Mouse (Mus musculus) brain, embryonic 14.5 days (tissue): ENCODE results near the gene Rbm6. TPM values are rescaled to one million over a fixed set of nuclear protein-coding genes. Genes with fewer than 3 reads are reported as not detected.

Experiments
- DNase-seq: peaks from one replicate; pipeline ENCODE4 v3.0.0-alpha.2; 2011; ENCODE audit warnings: low read depth
- CTCF ChIP-seq: fragments of 200-500 bp; IDR thresholded peaks from 2 replicates; pipeline ENCODE4 v1.5.1; 2012; ENCODE audit warnings: inconsistent platforms, mild to moderate bottlenecking, moderate library complexity, borderline replicate concordance; ENCODE audit not compliant: insufficient read depth, insufficient read length; ENCODE audit errors: extremely low read depth
- POLR2A ChIP-seq: fragments of 200-500 bp; IDR thresholded peaks from 2 replicates; pipeline ENCODE4 v1.6.1; 2012; ENCODE audit warnings: mild to moderate bottlenecking, inconsistent platforms, borderline replicate concordance; ENCODE audit not compliant: poor library complexity, insufficient read depth, insufficient read length, severe bottlenecking; ENCODE audit errors: extremely low read depth
- polyA plus RNA-seq: library from polyadenylated mRNA; depleted of rRNA; stranded (reverse); fragments of >200 nt; gene quantifications from 2 replicates; pipeline ENCODE4 v1.2.3, GENCODE M21; 2012

The Rbm6 gene
- polyA plus RNA-seq, 1 experiment = 90.4 TPM

- peak; percentile 89 for DNase-seq
- TF ChIP-seq POLR2A (no peak), CTCF (peak; percentile 94)
These were observed 31.7 kb upstream of the Rbm6 start for GRCm38 (mm10) chr9:107904726-107905125.

- DNase-seq = no peak
- peak; percentile 1; the same call in 1 of the 2 replicates for TF ChIP-seq CTCF
- no peak for TF ChIP-seq POLR2A
These were observed 28.5 kb upstream of the Rbm6 start for GRCm38 (mm10) chr9:107901627-107901914.

- TF ChIP-seq CTCF (peak; percentile 79), POLR2A (no peak)
- peak; percentile 88 for DNase-seq
These were observed 28.0 kb upstream of the Rbm6 start for GRCm38 (mm10) chr9:107900840-107901626.

- DNase-seq = no peak
- no peak for TF ChIP-seq POLR2A
- TF ChIP-seq CTCF = no peak
These were observed 26.8 kb upstream of the Rbm6 start for GRCm38 (mm10) chr9:107899855-107900254.

GRCm38 (mm10) chr9:107898563-107898962 is 25.5 kb upstream of the Rbm6 start:
- no peak for DNase-seq
- no peak for TF ChIP-seq CTCF
- TF ChIP-seq POLR2A = no peak

- TF ChIP-seq POLR2A (no peak), CTCF (peak; percentile 38; the same call in 1 of the 2 replicates)
These were observed 18.0 kb upstream of the Rbm6 start for GRCm38 (mm10) chr9:107891023-107891422.

GRCm38 (mm10) chr9:107890260-107890659 is 17.2 kb upstream of the Rbm6 start:
- no peak for DNase-seq
- TF ChIP-seq CTCF = no peak

More at GRCm38 (mm10) chr9:107891023-107891422, 18.0 kb upstream of the Rbm6 start:
- no peak for DNase-seq

GRCm38 (mm10) chr9:107888267-107888850 is 15.3 kb upstream of the Rbm6 start:
- DNase-seq = peak; percentile 64
- no peak for TF ChIP-seq POLR2A
- TF ChIP-seq CTCF = peak; percentile 16; the same call in 1 of the 2 replicates

GRCm38 (mm10) chr9:107887804-107888266 is 14.8 kb upstream of the Rbm6 start, which contains the start of gene Mon1a:
Gene Mon1a, plus strand, starts transcription at chr9:107888151.
- DNase-seq = peak; percentile 93
- TF ChIP-seq CTCF (no peak), POLR2A (peak; percentile 53; the same call in 1 of the 2 replicates)

GRCm38 (mm10) chr9:107880411-107880810 is 7.4 kb upstream of the Rbm6 start:
- TF ChIP-seq CTCF = no peak
- no peak for TF ChIP-seq POLR2A
- no peak for DNase-seq

- no peak for TF ChIP-seq CTCF
- peak; percentile 77; the same call in 1 of the 2 replicates for TF ChIP-seq POLR2A
- DNase-seq = peak; percentile 99
These were observed 513 bp downstream of the Rbm6 start for GRCm38 (mm10) chr9:107872350-107873098.
